Mouse (Mus musculus): Measurements from ENCODE around the gene Cfap65. TPM values are rescaled to one million over a fixed set of nuclear protein-coding genes. Genes with fewer than 3 reads are reported as not detected.
A peak's percentile ranks its signal among the peaks of the same experiment; 100 is the strongest.

The Cfap65 gene
- total and polyA plus RNA-seq, 2 experiments from 2014 or later: not detected

GRCm38 (mm10) chr1:74927621-74928296, 7.6 kb downstream of the Cfap65 start:
- H3K27me3 ChIP-seq (ENCODE audit: control insufficient read depth, insufficient read depth, low read length): peaks cover 30% of the 10 kb centered on the region; the same call in 1 of the 2 replicates

GRCm38 (mm10) chr1:74926721-74927120, 8.7 kb downstream of the Cfap65 start:
- peaks cover 31% of the 10 kb centered on the region; the same call in 1 of the 2 replicates for H3K27me3 ChIP-seq (ENCODE audit: control insufficient read depth, insufficient read depth, low read length)
- no peak; the same call in 1 of the 2 replicates for ATAC-seq (ENCODE audit: insufficient read depth, low read depth)

More at GRCm38 (mm10) chr1:74927621-74928296, 7.6 kb downstream of the Cfap65 start:
- 75% methylated on average over 9 of the region's 9 CpGs for WGBS
- DNase-seq (ENCODE audit: low spot score): no peak
- ATAC-seq (ENCODE audit: insufficient read depth, low read depth): no peak
- Histone ChIP-seq H3K4me1 (ENCODE audit: control insufficient read depth, insufficient read depth) (no peaks in the 10 kb centered on the region), H3K27ac (ENCODE audit: low read depth) (no peak overlapping the region), H3K9me3 (replicated peaks; ENCODE audit: control insufficient read depth, low read length) (no peaks in the 10 kb centered on the region), H3K9ac (replicated peaks; ENCODE audit: low read depth, low read length) (no peak overlapping the region), H3K4me3 (ENCODE audit: low read depth, low read length) (no peak overlapping the region), H3K4me2 (ENCODE audit: low read depth, low read length) (no peak overlapping the region), H3K36me3 (replicated peaks; ENCODE audit: control insufficient read depth, insufficient read depth, low read length) (no peaks in the 10 kb centered on the region)
- TF ChIP-seq CTCF (IDR thresholded peaks at IDR 0.05; ENCODE audit: low read depth): no peak
- no peak for TF ChIP-seq EP300 (IDR thresholded peaks at IDR 0.05; ENCODE audit: low read depth)

GRCm38 (mm10) chr1:74924464-74924863, 10.9 kb downstream of the Cfap65 start:
- Histone ChIP-seq H3K9ac (replicated peaks; ENCODE audit: low read depth, low read length) (no peak overlapping the region), H3K4me2 (ENCODE audit: low read depth, low read length) (no peak overlapping the region), H3K27ac (ENCODE audit: low read depth) (no peak overlapping the region), H3K4me3 (ENCODE audit: low read depth, low read length) (no peak overlapping the region), H3K36me3 (replicated peaks; ENCODE audit: control insufficient read depth, insufficient read depth, low read length) (no peaks in the 10 kb centered on the region), H3K9me3 (replicated peaks; ENCODE audit: control insufficient read depth, low read length) (no peaks in the 10 kb centered on the region), H3K4me1 (ENCODE audit: control insufficient read depth, insufficient read depth) (no peaks in the 10 kb centered on the region), H3K27me3 (ENCODE audit: control insufficient read depth, insufficient read depth, low read length) (peaks cover 31% of the 10 kb centered on the region; the same call in 1 of the 2 replicates)
- TF ChIP-seq CTCF (IDR thresholded peaks at IDR 0.05; ENCODE audit: low read depth): peak; percentile 14; the same call in 1 of the 2 replicates
- no peak for TF ChIP-seq EP300 (IDR thresholded peaks at IDR 0.05; ENCODE audit: low read depth)
- DNase-seq (ENCODE audit: low spot score) (no peak), ATAC-seq (ENCODE audit: insufficient read depth, low read depth) (no peak)
- WGBS: 52% methylated on average over 4 of the region's 4 CpGs

More at GRCm38 (mm10) chr1:74926721-74927120, 8.7 kb downstream of the Cfap65 start:
- DNase-seq (ENCODE audit: low spot score): no peak
- WGBS: 33% methylated on average over 6 of the region's 6 CpGs
- Histone ChIP-seq H3K4me3 (ENCODE audit: low read depth, low read length) (no peak overlapping the region), H3K9me3 (replicated peaks; ENCODE audit: control insufficient read depth, low read length) (no peaks in the 10 kb centered on the region), H3K4me2 (ENCODE audit: low read depth, low read length) (no peak overlapping the region), H3K4me1 (ENCODE audit: control insufficient read depth, insufficient read depth) (no peaks in the 10 kb centered on the region), H3K36me3 (replicated peaks; ENCODE audit: control insufficient read depth, insufficient read depth, low read length) (no peaks in the 10 kb centered on the region), H3K9ac (replicated peaks; ENCODE audit: low read depth, low read length) (no peak overlapping the region), H3K27ac (ENCODE audit: low read depth) (no peak overlapping the region)
- TF ChIP-seq CTCF (IDR thresholded peaks at IDR 0.05; ENCODE audit: low read depth) (peak; percentile 80), EP300 (IDR thresholded peaks at IDR 0.05; ENCODE audit: low read depth) (no peak)

- Histone ChIP-seq H3K27me3 (ENCODE audit: control insufficient read depth, insufficient read depth, low read length) (peaks cover 5% of the 10 kb centered on the region; the same call in 1 of the 2 replicates), H3K4me2 (ENCODE audit: low read depth, low read length) (no peak overlapping the region)
Measured at GRCm38 (mm10) chr1:74915706-74916105, 19.7 kb downstream of the Cfap65 start.

GRCm38 (mm10) chr1:74902191-74902590, 33.2 kb downstream of the Cfap65 start:
- ATAC-seq (ENCODE audit: insufficient read depth, low read depth) (no peak), DNase-seq (ENCODE audit: low spot score) (no peak)
- no peaks in the 10 kb centered on the region for H3K36me3 ChIP-seq (replicated peaks; ENCODE audit: control insufficient read depth, insufficient read depth, low read length)
- no peaks in the 10 kb centered on the region for H3K9me3 ChIP-seq (replicated peaks; ENCODE audit: control insufficient read depth, low read length)
- H3K27me3 ChIP-seq (ENCODE audit: control insufficient read depth, insufficient read depth, low read length): peaks cover 81% of the 10 kb centered on the region
- H3K4me3 ChIP-seq (ENCODE audit: low read depth, low read length): no peak overlapping the region
- no peaks in the 10 kb centered on the region for H3K4me1 ChIP-seq (ENCODE audit: control insufficient read depth, insufficient read depth)
- no peak for TF ChIP-seq EP300 (IDR thresholded peaks at IDR 0.05; ENCODE audit: low read depth)
- TF ChIP-seq CTCF (IDR thresholded peaks at IDR 0.05; ENCODE audit: low read depth): no peak
- 22% methylated on average over 6 of the region's 6 CpGs for WGBS
- no peak overlapping the region for H3K4me2 ChIP-seq (ENCODE audit: low read depth, low read length)
- H3K27ac ChIP-seq (ENCODE audit: low read depth): no peak overlapping the region
- no peak overlapping the region for H3K9ac ChIP-seq (replicated peaks; ENCODE audit: low read depth, low read length)

More at GRCm38 (mm10) chr1:74915706-74916105, 19.7 kb downstream of the Cfap65 start:
- no peak overlapping the region for H3K27ac ChIP-seq (ENCODE audit: low read depth)
- no peak for DNase-seq (ENCODE audit: low spot score)
- 28% methylated on average over 13 of the region's 13 CpGs for WGBS
- H3K4me1 ChIP-seq (ENCODE audit: control insufficient read depth, insufficient read depth): no peaks in the 10 kb centered on the region
- TF ChIP-seq EP300 (IDR thresholded peaks at IDR 0.05; ENCODE audit: low read depth): no peak
- no peak for TF ChIP-seq CTCF (IDR thresholded peaks at IDR 0.05; ENCODE audit: low read depth)
- no peak for ATAC-seq (ENCODE audit: insufficient read depth, low read depth)
- no peak overlapping the region for H3K9ac ChIP-seq (replicated peaks; ENCODE audit: low read depth, low read length)
- no peak overlapping the region for H3K4me3 ChIP-seq (ENCODE audit: low read depth, low read length)
- H3K36me3 ChIP-seq (replicated peaks; ENCODE audit: control insufficient read depth, insufficient read depth, low read length): no peaks in the 10 kb centered on the region
- H3K9me3 ChIP-seq (replicated peaks; ENCODE audit: control insufficient read depth, low read length): 0 out of 2 replicates have a peak, but pooled peaks cover 4% of the 10 kb centered on the region

Measured in heart, postnatal 0 days (tissue).